Mouse (Mus musculus): Measurements from ENCODE around the gene Zic4. TPM values are rescaled to one million over a fixed set of nuclear protein-coding genes. Genes with fewer than 3 reads are reported as not detected.

Zic4 gene
- polyA plus RNA-seq (2015; fragmentation: Nextera tagmentation; extraction: Ambion mirVana): 48.4 and 62.0 TPM in 2 replicates

- H3K4me3 ChIP-seq: peak within 1 kb of the TSS; percentile 71
- peak; percentile 67 for ATAC-seq
- peak within 1 kb of the TSS; percentile 95 for H3K9ac ChIP-seq
- peak within 1 kb of the TSS; percentile 63 for H3K4me2 ChIP-seq
- H3K36me3 ChIP-seq (ENCODE audit: poor library complexity, severe bottlenecking): peaks cover 9% of the 10 kb centered on the region
- peaks cover 63% of the 10 kb centered on the region for H3K27me3 ChIP-seq
- WGBS: under 1% methylated on average over 45 of the region's 45 CpGs
- peaks cover 9% of the 10 kb centered on the region; the same call in 1 of the 2 replicates for H3K4me1 ChIP-seq
- H3K9me3 ChIP-seq (replicated peaks): no peaks in the 10 kb centered on the region
- H3K27ac ChIP-seq: peak within 1 kb of the TSS; percentile 93
These were observed at the start of gene Zic4 for GRCm38 (mm10) chr9:91361856-91362601. Zic4 (plus strand) TSS chr9:91362413.

GRCm38 (mm10) chr9:91347591-91347990 is 14.6 kb upstream of the Zic4 start:
- H3K4me2 ChIP-seq: no peak overlapping the region
- no peak for ATAC-seq
- no peaks in the 10 kb centered on the region for H3K4me1 ChIP-seq
- peaks cover 38% of the 10 kb centered on the region for H3K27me3 ChIP-seq
- no peak overlapping the region for H3K27ac ChIP-seq
- no peaks in the 10 kb centered on the region for H3K9me3 ChIP-seq (replicated peaks)
- no peak overlapping the region for H3K9ac ChIP-seq
- 68% methylated on average over 2 of the region's 2 CpGs for WGBS
- H3K4me3 ChIP-seq: no peak overlapping the region
- H3K36me3 ChIP-seq (ENCODE audit: poor library complexity, severe bottlenecking): no peaks in the 10 kb centered on the region

GRCm38 (mm10) chr9:91348746-91349145 is 13.5 kb upstream of the Zic4 start:
- Histone ChIP-seq H3K4me3 (no peak overlapping the region), H3K4me1 (no peaks in the 10 kb centered on the region), H3K36me3 (ENCODE audit: poor library complexity, severe bottlenecking) (no peaks in the 10 kb centered on the region), H3K27me3 (peaks cover 48% of the 10 kb centered on the region), H3K9me3 (replicated peaks) (no peaks in the 10 kb centered on the region), H3K4me2 (no peak overlapping the region), H3K9ac (no peak overlapping the region), H3K27ac (no peak overlapping the region)
- ATAC-seq: no peak
- WGBS: 51% methylated on average over 1 of the region's 1 CpGs

- H3K4me2 ChIP-seq: peak overlapping the region; percentile 59
- H3K9ac ChIP-seq: peak overlapping the region; percentile 57
- 3% methylated on average over 16 of the region's 16 CpGs for WGBS
- no peaks in the 10 kb centered on the region for H3K9me3 ChIP-seq (replicated peaks)
- H3K27me3 ChIP-seq: peaks cover 63% of the 10 kb centered on the region
- no peaks in the 10 kb centered on the region for H3K36me3 ChIP-seq (ENCODE audit: poor library complexity, severe bottlenecking)
- ATAC-seq: no peak
- peak overlapping the region; percentile 27 for H3K4me3 ChIP-seq
- H3K4me1 ChIP-seq: peaks cover 4% of the 10 kb centered on the region
- peak overlapping the region; percentile 82 for H3K27ac ChIP-seq
These were observed 11.9 kb upstream of the Zic4 start for GRCm38 (mm10) chr9:91350211-91350791.

GRCm38 (mm10) chr9:91350861-91351291 is 11.3 kb upstream of the Zic4 start:
- Histone ChIP-seq H3K9ac (peak overlapping the region; percentile 57), H3K27me3 (peaks cover 68% of the 10 kb centered on the region)

GRCm38 (mm10) chr9:91351361-91351760 is 10.9 kb upstream of the Zic4 start:
- ATAC-seq: no peak
- H3K27me3 ChIP-seq: peaks cover 73% of the 10 kb centered on the region
- H3K4me1 ChIP-seq: peaks cover 15% of the 10 kb centered on the region
- H3K9ac ChIP-seq: peak overlapping the region; percentile 57
- H3K4me3 ChIP-seq: peak overlapping the region; percentile 27
- H3K36me3 ChIP-seq (ENCODE audit: poor library complexity, severe bottlenecking): no peaks in the 10 kb centered on the region
- H3K27ac ChIP-seq: peak overlapping the region; percentile 82
- peak overlapping the region; percentile 59 for H3K4me2 ChIP-seq
- WGBS: 9% methylated on average over 5 of the region's 5 CpGs
- H3K9me3 ChIP-seq (replicated peaks): no peaks in the 10 kb centered on the region

More at GRCm38 (mm10) chr9:91350861-91351291, 11.3 kb upstream of the Zic4 start:
- H3K4me2 ChIP-seq: peak overlapping the region; percentile 59
- 3% methylated on average over 14 of the region's 14 CpGs for WGBS
- peak overlapping the region; percentile 82 for H3K27ac ChIP-seq
- H3K36me3 ChIP-seq (ENCODE audit: poor library complexity, severe bottlenecking): no peaks in the 10 kb centered on the region
- no peaks in the 10 kb centered on the region for H3K9me3 ChIP-seq (replicated peaks)
- H3K4me3 ChIP-seq: peak overlapping the region; percentile 27
- peak; percentile 41; the same call in 1 of the 2 replicates for ATAC-seq
- H3K4me1 ChIP-seq: peaks cover 10% of the 10 kb centered on the region

GRCm38 (mm10) chr9:91351961-91352411 is 10.2 kb upstream of the Zic4 start:
- peak overlapping the region; percentile 82 for H3K27ac ChIP-seq
- no peaks in the 10 kb centered on the region for H3K9me3 ChIP-seq (replicated peaks)
- H3K4me2 ChIP-seq: peak overlapping the region; percentile 59
- peaks cover 16% of the 10 kb centered on the region for H3K4me1 ChIP-seq
- H3K4me3 ChIP-seq: peak overlapping the region; percentile 27
- peaks cover 79% of the 10 kb centered on the region for H3K27me3 ChIP-seq
- H3K36me3 ChIP-seq (ENCODE audit: poor library complexity, severe bottlenecking): no peaks in the 10 kb centered on the region
- 6% methylated on average over 13 of the region's 13 CpGs for WGBS
- ATAC-seq: no peak
- H3K9ac ChIP-seq: peak overlapping the region; percentile 55

- Histone ChIP-seq H3K9me3 (replicated peaks) (no peaks in the 10 kb centered on the region), H3K4me2 (peak overlapping the region; percentile 59), H3K9ac (peak overlapping the region; percentile 55), H3K27ac (peak overlapping the region; percentile 82), H3K27me3 (peaks cover 82% of the 10 kb centered on the region), H3K36me3 (ENCODE audit: poor library complexity, severe bottlenecking) (no peaks in the 10 kb centered on the region), H3K4me3 (peak overlapping the region; percentile 27), H3K4me1 (peaks cover 16% of the 10 kb centered on the region)
- no peak for ATAC-seq
- 3% methylated on average over 15 of the region's 15 CpGs for WGBS
These were observed 9.4 kb upstream of the Zic4 start for GRCm38 (mm10) chr9:91352786-91353185.

GRCm38 (mm10) chr9:91353551-91354433 is 8.4 kb upstream of the Zic4 start:
- peak overlapping the region; percentile 86 for H3K27ac ChIP-seq
- H3K36me3 ChIP-seq (ENCODE audit: poor library complexity, severe bottlenecking): no peaks in the 10 kb centered on the region
- H3K9ac ChIP-seq: peak overlapping the region; percentile 55
- H3K27me3 ChIP-seq: peaks cover 85% of the 10 kb centered on the region
- peak overlapping the region; percentile 59 for H3K4me2 ChIP-seq
- no peak for ATAC-seq
- WGBS: 9% methylated on average over 37 of the region's 37 CpGs
- H3K4me1 ChIP-seq: peaks cover 16% of the 10 kb centered on the region
- peak overlapping the region; percentile 27 for H3K4me3 ChIP-seq
- no peaks in the 10 kb centered on the region for H3K9me3 ChIP-seq (replicated peaks)

- 11% methylated on average over 22 of the region's 22 CpGs for WGBS
- Histone ChIP-seq H3K27me3 (peaks cover 87% of the 10 kb centered on the region), H3K4me1 (peaks cover 16% of the 10 kb centered on the region), H3K9ac (peak overlapping the region; percentile 55), H3K4me3 (peak overlapping the region; percentile 27), H3K27ac (peak overlapping the region; percentile 86), H3K36me3 (ENCODE audit: poor library complexity, severe bottlenecking) (no peaks in the 10 kb centered on the region), H3K9me3 (replicated peaks) (no peaks in the 10 kb centered on the region), H3K4me2 (peak overlapping the region; percentile 59)
- peak; percentile 1; the same call in 1 of the 2 replicates for ATAC-seq
These were observed 7.6 kb upstream of the Zic4 start for GRCm38 (mm10) chr9:91354434-91355269.

- no peak; the same call in 1 of the 2 replicates for ATAC-seq
- WGBS: 3% methylated on average over 7 of the region's 7 CpGs
- Histone ChIP-seq H3K9me3 (replicated peaks) (no peaks in the 10 kb centered on the region), H3K4me1 (peaks cover 16% of the 10 kb centered on the region), H3K9ac (peak overlapping the region; percentile 55), H3K4me3 (peak overlapping the region; percentile 27), H3K27ac (peak overlapping the region; percentile 86), H3K27me3 (peaks cover 85% of the 10 kb centered on the region), H3K36me3 (ENCODE audit: poor library complexity, severe bottlenecking) (no peaks in the 10 kb centered on the region), H3K4me2 (peak overlapping the region; percentile 59)
These were observed 7.0 kb upstream of the Zic4 start for GRCm38 (mm10) chr9:91355270-91355589.

Measured in forebrain, embryonic 13.5 days (tissue).